Mouse (Mus musculus) NIH3T3 (cell line): ENCODE results near the gene Olfr1022.

Experiments used
- DNase-seq: peaks from one replicate; pipeline ENCODE4 v3.0.0-alpha.2; 2012; ENCODE audit warnings: low read depth

Olfr1022 gene

GRCm38 (mm10) chr2:85868294-85868693 is at the start of gene Olfr1022:
Gene Olfr1022 (plus strand): TSS chr2:85868594.
- no peak for DNase-seq

- DNase-seq = no peak
Measured at GRCm38 (mm10) chr2:85845383-85845782, 23.0 kb upstream of the Olfr1022 start, which contains the start of gene Olfr1019. Gene Olfr1019 (minus strand): TSS chr2:85845483.

GRCm38 (mm10) chr2:85846730-85847129 is 21.7 kb upstream of the Olfr1022 start, which contains the start of gene Olfr1020:
Gene Olfr1020 (plus strand): TSS chr2:85847030.
- DNase-seq = no peak

GRCm38 (mm10) chr2:85885340-85885739 is 16.9 kb downstream of the Olfr1022 start, which contains the start of gene Olfr1023:
Gene Olfr1023 (plus strand): TSS chr2:85885640.
- DNase-seq = no peak

GRCm38 (mm10) chr2:85904952-85905351 is 36.6 kb downstream of the Olfr1022 start, which contains the start of gene Olfr1024:
Gene Olfr1024 (minus strand): TSS chr2:85905052.
- no peak for DNase-seq

- no peak for DNase-seq
Measured at GRCm38 (mm10) chr2:85913197-85913596, 44.8 kb downstream of the Olfr1022 start.

- DNase-seq = no peak
Measured at GRCm38 (mm10) chr2:85914893-85915292, 46.5 kb downstream of the Olfr1022 start, which contains the start of gene Olfr1025-ps1. Gene Olfr1025-ps1 (plus strand): TSS chr2:85915193.
